Mouse (Mus musculus) cerebellum, postnatal 10 days (tissue): ENCODE measurements at regions not wholly inside any gene's neighbourhood (a gene's known extent, or its start where the extent isn't known, plus 50 kb on each side); places are given as distances from the start of the nearest gene placed in this dataset.
"Not testable (repeated sequence)": the region's sequence is repeated elsewhere in the genome, so short reads cannot be mapped to it uniquely, and the experiment has no call there.

Source experiments
- DNase-seq, 2 experiments: peaks; one replicate each; pipeline ENCODE4 v3.0.0; 2021; ENCODE audit warnings: mixed read lengths in 2 of 2

DNA sequence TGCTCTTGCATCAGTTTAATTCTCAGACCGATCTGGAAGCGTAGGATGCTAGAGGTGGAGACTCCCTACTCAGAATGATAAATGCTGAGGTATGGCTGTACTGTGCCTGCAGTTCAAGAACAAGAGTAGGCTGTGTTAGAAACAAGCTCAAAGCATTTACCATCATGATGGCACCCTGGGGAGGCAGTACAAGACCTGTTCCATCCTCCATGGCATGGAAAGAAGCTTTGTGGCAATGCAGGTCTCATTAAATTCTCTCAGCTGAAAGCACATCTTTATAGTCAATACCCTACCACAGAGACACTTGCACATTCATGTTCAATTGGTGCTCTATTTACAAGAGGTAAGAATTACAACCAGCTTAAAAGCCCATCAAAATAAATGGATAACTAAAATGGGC, 209.5 kb downstream of the Tbl1xr1 start:
- no peak for DNase-seq

DNA sequence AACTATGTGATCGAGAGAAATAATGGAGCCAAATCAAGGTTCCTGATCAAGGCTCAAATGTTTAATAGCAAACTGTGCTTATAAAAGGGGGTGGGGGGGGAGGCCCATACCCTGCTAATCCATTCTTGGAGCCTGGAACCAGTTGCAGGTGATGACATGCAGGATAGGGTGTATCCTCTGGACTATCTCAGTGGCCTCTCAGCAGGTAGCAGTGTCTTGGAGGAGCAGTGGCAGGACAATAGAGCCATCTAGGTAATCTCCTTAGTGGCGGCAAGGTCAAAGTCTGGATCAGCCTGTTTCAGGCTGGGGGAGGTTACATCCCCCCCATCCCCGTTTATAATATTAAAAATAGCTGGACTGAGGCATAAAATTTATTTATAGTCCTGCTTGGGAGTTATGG, 217.0 kb downstream of the Tbl1xr1 start:
- DNase-seq, result no peak

DNA sequence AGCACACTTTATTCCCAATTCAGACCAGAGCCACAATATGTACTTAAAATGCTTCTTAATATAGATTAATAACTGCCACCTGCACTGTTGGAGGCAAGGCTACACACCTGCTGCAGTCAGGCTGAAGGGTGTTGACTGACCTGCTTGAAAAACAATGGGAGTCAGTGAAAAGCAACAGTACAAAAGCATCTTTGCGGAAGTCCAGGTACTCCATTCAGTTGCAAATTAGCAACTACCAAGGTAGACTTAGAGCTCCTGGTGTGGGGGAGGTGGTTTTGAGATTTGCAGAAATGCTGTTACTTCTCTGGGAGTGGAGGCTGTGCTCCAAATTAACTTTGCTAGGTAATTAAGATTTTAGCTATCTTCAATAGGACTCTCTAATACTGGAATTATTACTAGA, 217.6 kb downstream of the Tbl1xr1 start:
- DNase-seq, result not testable (repeated sequence)

DNA sequence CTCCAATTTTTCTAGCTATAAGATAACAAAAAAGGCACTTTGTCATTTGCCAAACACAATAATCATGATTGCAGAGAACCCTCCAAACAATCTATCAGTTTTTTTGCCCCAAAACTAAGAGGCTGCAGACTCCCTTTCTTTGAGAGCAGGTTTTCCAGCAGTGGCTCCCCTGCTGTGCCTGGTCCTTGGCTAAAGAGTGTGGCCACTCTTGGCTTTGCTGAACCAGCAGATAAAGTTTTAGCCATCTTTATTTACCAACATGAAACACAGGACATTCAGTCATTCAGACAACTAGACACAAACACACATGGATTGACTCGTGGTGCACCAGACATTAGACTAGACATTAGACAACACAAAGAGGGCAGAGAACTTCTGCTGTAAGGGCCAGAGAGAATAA, 220.5 kb downstream of the Tbl1xr1 start:
- not testable (repeated sequence) for DNase-seq

DNA sequence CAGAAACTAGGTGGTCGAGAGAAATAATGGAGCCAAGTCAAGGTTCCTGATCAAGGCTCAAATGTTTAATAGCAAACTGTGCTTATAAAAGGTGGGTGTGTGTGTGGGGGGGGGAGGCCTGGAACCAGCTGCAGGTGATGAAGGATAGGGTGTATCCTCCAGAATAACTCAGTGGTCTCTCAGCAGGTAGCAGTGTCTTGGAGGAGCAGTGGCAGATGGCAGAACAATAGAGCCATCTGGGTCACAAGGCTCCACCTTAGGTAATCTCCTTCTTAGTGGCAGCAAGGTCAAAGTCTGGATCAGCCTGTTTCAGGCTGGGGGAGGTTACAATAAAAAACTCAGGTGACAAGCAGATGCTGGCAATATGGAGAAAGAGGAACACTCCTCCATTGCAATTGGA, 221.4 kb downstream of the Tbl1xr1 start:
- not testable (repeated sequence) for DNase-seq

DNA sequence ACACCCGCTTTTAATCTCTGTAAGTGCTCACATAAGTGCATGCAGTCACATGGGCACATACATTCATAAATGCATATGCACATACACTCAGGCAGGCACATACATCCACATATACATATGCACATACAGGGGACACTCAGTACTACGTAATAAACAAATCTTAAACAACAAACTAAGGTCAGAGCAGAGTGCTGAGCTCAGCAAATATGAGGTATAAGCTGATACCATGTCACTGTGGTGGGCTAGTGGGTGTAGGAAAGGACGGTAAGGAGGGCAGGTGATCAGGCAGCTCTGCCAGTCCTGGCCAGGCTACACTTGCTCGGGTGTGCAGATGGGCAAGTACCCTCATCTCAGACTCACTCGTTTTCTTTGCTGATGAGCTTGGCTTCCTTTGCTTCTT, 224.1 kb downstream of the Tbl1xr1 start:
- DNase-seq, result no peak

DNA sequence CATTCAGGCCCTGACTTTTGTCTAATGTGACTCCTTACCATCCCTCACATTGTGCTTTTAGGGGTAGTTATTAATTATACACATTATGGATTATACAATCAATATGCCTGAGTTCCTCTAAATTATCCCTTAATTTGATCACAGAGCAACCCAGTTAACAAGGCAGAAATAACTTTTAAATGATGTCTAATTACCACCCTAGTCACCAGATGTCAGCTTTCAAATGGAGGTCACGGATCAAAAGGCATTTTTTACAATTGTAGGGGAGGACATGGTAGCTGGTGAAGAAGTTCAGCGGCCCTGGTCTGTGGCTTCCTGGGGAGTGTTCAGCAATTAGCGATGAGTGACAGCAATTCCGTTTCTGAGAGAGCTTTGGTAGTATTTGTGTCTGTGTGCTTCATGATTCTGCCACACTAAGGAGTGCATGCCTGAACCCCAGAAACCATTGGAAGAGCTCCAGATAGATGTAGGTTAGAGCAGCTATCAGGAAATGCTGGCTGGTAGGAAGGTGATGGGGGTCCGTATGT, 225.6 kb downstream of the Tbl1xr1 start:
- no peak for DNase-seq

DNA sequence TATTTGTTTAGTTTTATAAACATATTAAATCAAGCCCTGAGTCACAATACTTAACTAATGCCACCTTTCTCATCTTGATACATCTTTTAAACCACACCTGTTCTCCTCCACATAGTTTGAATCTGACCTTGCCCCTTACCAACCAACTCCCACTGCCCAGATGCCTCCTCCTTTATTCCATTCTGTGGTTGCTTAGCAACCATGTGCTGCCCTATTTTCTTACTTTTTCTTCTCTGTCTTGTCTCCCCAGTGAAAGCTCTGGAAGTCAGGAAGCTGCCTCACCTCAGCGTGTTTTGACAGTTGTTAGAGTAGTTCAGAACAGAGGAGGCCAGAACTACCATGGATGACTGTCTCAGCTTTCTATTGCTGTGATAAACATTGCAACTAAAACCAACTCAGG, 227.7 kb downstream of the Tbl1xr1 start:
- DNase-seq, result no peak

DNA sequence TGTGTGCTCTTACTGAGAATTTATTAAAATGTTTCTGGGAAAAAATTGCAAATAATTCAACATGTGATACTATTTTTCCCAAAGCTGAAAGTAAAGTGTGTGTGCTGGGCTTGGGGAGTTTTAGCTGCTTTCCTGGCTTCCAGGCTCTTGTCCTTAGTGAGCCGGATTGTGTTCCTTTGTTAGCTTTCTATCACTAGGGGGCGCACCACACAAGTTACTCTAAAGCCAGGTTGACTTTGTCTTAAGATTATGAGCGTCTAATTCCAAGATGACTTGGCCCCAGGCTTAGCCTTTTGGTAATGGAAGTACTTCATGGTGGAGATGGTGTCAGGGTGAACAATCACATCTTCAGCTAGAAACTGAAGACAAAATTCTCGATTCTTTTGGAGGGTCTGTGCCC, 230.2 kb downstream of the Tbl1xr1 start:
- DNase-seq, result peak; percentile 40 to 57

DNA sequence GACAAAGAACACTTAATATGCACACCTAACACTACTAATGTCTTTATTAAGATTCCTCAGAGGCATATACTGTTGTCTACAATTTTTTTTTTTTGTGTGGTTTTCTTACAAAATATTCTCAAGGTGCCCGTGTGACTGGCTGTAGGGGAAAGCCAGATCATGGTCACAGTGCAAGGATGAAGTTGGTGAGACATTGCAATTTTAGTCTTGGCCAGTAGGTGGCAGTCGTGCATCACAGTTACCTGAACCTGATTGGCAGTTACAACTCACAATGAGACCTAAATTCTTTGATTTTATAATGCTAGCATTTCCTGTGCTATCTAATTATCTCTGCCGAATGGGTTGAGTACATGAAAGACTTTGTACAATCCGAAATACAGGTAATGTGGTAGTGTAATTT, 232.5 kb downstream of the Tbl1xr1 start:
- DNase-seq, result peak; percentile 84 to 87

DNA sequence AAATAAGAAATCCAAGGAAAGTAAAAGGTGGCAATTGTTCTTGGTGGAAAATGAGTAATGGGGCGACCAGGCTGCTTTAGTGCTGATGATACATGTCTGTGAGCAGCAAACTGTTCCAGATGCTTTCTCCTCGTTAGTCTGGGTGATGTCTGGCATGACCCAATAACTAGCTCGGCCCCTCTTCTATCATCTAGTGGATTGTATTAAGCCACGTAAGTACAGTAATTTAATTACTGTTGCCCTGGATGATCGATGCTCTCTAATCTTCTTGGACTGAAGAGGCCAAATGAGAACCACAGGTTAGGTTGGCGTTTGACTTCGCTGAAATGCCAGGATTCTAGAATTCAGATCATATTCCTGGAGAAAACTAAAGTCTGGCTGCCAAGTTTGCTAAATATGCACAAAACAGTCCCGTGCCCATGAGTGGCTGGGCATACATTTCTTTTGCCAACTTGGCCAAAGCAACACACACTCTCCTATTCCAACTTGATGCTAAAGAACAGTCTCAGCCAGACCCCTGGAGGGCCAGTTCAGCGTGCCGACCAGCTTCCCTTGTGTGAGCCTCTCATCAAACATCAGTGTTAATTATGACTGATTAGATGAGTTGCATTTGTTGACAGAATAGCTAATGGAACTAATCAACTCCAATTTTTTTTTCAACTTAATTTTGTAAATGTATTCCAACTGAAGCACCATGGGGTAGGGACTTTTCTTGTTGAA, 240.2 kb downstream of the Tbl1xr1 start:
- DNase-seq, result peak; percentile 75 to 91

DNA sequence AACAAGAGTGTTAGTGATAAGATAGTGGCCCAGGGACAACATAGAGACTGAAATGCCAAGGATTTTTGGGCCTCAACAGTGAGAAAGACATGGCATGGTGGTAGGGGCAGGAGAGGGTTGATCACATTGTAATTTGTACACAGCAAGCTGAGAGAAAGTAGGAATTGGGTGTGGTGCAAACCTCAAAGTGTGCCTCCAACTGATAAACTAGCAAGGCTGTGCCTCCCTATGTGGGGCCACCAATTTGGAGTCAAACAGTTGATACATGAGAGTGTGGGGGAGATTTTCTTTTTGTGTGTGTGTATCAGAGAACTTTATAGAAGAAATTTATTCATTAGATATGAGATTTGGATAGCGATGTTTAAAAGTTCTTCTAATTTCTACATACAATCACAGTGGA, 244.0 kb downstream of the Tbl1xr1 start:
- not testable (repeated sequence) for DNase-seq

DNA sequence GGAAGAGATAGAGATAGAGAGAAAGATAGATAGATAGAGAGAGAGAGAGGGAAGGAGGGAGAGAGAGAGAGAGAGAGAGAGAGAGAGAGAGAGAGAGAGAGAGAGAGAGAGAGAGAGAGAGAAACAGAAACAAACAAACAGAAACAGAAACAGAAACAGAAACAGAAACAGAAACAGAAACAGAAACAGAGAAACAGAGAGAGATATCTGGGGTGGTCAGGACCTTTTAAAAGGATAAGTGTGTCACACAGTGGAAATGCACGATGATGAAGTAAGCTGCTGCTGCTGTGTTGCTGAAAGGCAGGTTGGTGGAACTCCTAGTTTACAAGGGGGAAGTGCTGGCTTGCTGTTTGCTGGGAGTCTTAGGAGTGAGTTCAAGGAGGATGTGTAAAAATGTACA, 254.8 kb downstream of the Tbl1xr1 start:
- no peak for DNase-seq
